Mouse (Mus musculus): ENCODE measurements around the gene Scpep1.

Gene Scpep1

DNA sequence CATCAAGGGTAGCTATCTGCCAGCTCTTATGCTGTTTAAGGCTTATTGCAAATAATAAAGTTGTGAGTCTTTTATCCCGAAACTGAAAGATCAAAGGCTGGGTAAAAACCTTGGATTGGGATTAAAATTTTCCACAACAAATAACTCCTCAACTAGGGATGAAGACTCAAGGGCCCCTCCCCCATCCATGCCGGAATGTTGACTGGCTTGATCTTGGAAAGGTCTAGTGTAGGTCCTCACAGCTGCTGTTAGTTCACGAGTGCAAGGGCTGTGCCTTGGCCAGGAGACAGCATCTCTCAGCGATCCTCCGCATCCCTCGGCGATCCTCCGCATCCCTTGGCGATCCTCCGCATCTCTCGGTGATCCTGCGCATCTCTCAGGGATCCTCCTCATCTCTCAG lies 77.3 kb downstream of the Scpep1 start:
- in situ Hi-C loops (cut with MboI, MseI): no loop called here

Measured in T-helper 1 cell (primary cell).